Mouse (Mus musculus) urinary bladder, adult 2 months (tissue): Measurements from ENCODE around the gene Zfp526. TPM values are rescaled to one million over a fixed set of nuclear protein-coding genes. Genes with fewer than 3 reads are reported as not detected.
"Not testable (repeated sequence)": the region's sequence is repeated elsewhere in the genome, so short reads cannot be mapped to it uniquely, and the experiment has no call there.

Experiments used
- DNase-seq: peaks from one replicate; pipeline ENCODE4 v3.0.0; 2022; ENCODE audit warnings: low spot score
- polyA plus RNA-seq: library from polyadenylated mRNA; depleted of rRNA; stranded (reverse); fragments of >200 nt; gene quantifications from 2 replicates; pipeline ENCODE4 v1.2.3, GENCODE M21; 2012

Zfp526 gene
- polyA plus RNA-seq, 1 experiment, result 6.9 TPM

DNA sequence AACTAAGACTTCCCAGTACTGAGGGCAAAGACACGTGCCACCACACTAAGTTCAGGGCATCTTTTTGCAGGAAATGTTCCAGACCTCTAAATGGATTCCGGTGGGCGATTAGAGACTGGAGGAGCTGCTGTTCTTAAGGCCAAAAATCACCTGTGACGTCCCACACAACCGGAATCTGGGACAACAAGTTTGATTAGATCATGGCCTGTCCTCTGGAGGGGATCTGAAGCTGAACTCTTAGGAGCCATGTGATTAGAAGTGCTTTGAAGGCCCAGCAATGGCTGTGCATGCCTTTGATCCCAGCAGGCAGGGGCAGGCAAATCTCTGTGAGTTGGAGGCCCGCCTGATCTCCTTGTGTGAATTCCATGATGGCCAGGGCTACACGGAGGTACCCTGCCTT, 19.4 kb downstream of the Zfp526 start:
- DNase-seq, result no peak

DNA sequence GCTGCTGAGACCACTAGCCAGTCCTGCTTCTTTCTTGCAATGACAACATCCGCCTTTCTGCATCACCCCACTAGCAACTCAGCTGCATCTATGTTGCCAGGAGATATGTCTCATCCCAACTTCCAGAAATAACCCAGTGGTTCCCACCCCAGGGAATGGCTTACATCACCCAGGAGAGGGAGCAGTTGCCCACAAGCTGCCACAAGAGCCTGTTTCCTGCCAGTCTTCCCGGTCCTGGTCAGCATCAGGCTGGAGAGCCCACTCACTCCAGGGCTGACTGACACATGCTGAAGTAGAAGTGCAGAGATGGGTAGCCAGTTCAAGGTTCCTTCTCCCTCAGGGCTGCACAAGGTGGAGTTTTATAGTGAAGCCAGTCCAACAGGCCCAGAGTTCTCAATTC, 19.8 kb downstream of the Zfp526 start:
- DNase-seq, result no peak

DNA sequence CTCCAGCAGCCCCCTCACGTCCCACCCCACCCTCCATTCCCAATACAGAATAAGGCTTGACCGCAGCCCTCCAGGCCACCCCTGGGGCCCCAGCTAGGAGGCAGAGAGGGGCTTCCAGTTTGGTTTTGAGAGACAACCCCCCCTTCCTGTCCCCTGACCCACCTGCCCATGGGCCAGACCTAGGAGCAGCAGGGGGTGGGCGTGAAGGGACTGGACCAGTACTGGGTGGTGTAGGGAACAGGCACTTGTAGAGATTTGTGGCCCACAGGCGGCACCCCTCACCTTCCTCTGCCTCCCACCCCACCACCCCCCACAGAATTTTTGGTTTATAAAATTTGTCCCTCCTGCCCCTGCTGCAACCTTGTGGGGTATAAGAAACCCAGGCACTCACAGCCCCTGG, 22.1 kb downstream of the Zfp526 start:
- no peak for DNase-seq

DNA sequence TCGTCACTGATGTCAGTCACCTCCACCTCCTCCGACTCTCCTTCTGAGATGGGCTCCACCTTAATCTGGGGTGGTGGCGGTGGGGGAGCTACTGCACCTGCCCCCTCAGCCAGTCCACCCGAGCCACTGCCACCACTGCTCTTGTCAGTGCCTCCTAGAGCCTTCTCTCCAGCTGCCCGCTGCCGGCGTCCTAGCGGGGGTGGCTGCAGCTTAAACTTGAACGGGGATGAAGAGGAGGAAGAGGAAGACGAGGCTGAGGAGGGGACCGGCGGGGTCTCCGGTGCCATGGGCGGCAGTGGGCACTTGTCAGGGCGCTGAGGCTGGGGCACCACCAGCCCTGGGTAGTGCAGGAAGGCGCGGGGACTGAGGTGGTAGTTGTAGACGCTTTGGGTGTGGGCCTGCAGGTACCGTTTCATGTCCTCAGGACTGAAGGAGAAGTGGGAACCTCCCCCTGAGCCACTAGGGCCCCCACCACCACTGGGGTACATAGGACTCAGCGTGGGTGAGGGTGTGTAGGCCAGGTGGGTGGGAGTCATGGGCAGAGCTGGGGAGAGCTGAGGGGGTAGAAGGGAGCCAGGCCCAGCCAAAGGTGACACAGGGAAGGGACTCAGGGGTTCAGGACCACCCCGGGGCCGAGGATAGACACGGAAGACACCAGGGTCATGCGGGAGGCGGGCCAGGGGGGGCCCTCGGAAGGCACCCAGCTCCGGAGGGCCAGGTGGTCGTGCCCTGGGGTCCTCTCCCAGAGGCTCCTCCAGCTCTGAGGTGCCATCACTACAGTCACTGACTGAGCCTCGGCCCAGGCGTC, 23.5 kb downstream of the Zfp526 start:
- DNase-seq, result no peak

DNA sequence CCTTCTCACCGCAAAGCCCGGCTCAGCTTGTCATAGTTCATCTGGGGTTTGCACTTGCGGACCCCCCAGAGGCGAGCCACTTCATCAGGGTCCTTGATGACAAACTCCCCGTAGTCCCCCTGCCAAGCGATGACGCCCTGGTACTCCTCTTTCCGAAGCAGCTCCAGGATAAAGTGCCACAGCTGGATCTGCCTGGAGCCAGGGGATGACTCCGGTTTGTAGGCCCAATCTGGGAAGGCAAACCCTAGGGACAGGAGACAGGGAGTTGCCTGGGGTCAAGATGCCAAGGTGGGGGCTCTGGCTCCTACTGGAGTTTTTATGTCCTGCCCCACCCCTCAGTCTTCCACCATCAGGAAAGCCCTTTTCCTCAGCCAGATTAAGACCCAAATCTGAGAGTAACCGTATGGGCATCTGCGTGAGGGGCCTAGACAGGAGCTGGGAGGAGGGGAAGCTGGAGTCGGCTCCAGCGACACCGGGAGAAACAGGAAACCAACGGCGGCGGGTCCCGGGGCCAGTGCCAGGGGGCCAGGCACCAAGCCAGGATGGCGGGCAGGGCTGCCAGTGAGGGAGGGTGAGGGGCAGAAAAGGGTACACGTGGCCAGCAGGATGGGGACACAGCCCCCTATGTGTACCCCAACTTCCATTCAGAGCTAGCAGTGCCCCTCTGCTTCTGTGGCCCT, 25.0 kb downstream of the Zfp526 start:
- DNase-seq, result no peak

DNA sequence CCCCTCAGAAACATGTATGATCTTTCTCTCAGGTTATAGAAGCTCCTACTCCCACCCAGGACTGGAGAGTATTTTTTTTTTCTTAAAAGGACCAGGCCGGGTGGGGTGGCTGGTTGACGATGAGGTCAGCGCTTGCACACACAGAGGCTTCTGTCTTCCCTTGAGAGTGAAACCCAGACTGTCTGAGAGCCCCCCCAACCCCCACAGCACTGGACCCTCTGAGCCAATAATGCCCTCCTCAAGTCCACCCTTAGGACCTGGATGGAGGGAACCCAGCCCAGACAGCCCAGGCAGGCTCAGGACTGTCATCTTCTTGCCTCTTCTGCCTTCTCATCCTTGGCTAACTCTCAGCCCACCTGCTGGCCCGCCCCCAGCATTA, 25.5 kb downstream of the Zfp526 start:
- no peak for DNase-seq

DNA sequence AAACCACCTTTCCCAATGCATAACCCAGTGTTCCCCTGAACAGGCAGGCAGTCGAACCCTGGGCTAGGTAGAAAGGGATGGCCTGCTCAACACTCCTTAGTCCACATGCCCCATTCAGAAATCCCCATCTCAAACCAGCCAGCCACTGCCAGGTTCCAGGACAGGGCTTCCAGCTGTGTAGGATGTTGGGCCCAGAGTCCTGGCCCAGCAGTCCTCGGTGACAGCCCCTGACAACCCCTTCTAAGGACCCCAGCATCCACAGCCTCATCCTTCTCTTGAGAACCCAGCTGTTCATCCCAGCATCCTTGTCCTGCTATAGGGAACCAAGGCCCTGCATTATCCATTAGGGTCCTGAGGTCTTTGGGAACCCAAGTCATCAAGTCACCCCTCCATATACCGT, 26.3 kb downstream of the Zfp526 start:
- DNase-seq, result no peak

DNA sequence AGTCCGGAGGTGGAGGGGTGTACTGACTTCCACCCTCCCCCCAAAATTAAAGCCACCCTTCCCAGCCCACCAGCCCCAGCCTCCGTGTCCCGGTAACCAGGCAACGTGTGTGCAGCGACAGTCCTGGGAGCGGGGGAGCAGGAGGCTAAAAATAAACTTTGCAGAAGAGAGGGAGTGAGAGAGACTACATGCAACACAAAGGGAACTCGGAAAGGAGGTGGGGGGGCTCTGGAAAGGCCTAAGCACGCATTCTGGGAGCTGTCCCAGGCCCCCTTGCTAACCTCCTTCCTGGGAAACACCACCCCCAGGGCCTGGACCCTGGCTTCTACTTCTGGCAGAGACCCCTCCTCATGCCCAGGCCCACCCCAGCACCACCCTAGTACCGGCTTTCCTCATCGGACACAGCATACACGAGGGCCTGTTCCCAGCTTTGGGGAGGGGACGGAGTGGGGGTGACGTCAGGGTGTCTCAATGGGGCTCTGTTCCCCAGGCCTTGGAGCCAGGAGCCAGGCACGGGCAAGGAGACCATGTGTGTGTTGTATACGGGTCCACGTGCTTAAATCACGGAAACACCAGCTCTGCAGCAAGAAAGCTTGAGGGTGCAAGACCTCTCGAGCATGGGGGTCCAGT, 26.9 kb downstream of the Zfp526 start:
- DNase-seq, result peak; percentile 29

DNA sequence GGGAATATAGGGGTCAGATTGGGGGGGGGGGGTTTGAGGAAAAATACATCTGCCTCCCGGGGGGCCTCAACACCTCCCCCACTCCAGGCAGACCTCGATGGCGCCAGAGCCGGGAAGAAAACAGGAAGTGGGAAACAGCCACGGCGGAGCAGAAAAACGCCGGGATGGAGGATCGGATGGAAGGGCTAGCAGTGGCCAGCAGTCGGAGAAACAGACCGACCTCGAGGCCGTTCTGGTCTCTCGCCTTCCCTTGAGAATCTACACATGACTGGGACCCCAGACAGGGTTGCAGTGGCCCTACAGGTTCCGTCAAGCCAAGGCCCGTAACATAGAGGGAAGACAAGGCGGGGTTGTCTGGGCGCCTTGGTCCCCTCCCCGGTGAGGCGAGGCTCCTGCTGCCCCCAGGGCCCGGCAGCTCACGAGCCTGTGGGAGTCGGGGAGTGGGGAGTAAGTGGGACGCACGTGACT, 27.7 kb downstream of the Zfp526 start:
- DNase-seq, result no peak

DNA sequence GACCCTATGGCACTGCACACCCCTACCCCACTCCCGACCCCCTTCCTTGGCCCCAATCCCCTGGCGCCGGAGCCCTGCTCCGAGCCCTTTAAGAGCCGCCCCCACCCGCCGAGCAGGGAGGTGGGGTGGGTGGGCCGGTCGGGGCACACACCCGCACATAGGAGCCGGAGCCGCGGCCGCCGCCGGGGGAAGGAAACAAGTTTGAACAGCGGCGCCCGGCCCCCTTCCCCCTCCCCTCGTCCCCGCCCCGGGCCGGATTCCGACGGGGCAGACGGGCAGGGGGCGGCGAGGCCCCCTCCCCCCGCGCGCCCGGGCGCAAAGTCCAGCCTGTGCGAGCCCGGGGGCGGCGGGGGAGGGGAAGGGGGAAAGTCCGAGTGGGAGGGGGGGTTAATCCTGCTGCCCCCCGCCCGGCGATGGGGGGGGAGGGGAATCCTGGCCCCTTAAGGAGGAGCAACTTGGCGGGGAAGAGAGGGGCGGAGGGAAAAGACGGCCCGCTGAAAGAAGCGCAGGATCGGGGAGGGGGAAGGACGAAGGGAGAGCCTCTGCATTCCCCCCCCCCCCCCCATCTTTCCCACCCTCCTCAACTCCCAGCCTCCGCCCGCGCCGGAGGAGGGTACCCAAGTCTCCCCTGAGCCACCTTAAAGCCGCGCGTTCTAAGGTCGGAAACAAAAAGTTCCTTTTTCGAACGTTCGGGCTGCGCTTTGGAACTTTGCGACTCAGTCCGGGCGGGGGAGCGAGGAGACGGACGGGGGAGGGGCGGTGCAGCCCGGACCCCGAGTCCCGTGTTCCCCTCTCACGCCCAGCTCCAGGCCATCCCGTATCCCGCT, 28.3 kb downstream of the Zfp526 start:
- DNase-seq, result peak; percentile 70

DNA sequence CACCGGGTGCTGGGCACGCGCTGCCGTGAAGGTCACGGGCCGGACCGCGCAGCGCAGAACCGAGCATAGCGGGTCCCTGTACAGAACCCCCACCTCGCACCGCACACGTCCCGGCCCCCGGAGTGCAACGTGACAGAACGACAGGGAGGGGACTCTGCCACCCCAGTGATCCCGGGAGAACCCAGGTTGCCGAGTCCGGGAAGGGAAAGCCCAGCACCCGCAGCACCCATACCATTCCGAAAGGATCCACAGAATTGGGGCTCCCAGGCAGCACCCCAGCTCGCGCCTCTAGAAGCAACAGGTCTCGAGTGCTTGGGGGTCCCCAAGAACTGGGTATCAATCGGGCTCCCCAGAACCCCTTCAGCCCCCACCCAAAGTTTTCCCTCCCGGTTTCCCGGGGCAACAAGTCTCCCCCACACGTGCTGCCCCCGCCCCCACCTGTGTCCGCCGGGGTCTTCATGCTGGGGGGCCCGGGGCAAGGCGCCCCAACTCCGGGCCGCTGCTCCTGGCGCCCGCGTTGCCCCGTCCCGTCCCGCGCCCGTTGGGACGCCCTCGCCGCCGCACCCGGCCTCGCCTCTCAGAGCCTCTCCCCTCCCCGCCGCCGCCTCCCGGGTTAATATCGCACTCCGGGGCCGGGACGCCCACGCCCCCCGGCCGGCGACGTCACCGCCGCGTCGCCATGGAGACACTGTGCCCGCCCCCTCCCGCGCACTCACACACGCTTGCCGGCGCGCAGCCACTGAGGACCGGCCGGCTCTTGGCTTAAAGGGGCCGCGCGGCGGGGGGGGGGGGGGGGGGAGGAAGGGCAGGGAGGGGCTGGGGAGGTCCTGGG, 29.1 kb downstream of the Zfp526 start, which contains the start of gene Erf:
TSS of gene Erf (minus strand) at position 621 of the 832 bp plus-strand sequence.
- peak; percentile 99 for DNase-seq

DNA sequence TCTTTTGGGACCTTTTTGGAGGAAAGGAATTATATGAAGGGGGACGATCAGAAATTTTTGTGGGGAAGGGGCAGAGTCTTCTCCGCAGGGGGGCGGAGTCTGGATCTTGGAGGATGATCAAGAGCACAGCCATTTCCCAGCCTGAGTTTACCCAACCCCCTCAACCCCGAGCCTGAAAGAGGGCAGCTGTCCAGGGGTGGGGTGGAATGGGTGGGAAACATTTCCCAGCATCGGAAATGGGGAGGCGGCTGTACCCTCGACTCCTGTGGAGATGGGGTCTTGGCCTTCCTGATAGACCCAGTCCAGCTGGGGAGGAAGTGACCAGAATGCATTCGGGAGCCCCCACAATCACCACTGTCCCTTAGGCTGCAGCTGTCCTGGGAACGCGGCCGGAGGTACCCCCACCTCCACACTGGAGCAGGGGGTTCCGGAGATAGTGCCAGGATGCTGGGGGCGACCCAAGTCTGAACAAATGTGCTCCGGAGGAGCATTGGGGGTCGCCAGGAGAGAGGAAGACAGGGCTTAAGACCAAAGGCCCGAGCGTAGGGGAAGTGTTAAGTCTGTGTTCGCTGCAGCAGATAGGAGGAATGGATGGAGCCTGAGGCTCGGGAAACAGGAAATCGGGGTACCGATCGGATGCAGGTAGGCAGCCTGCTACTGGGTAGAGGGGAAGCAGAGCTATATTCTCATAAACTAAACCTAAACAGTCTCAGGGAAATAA, 30.0 kb downstream of the Zfp526 start:
- no peak for DNase-seq

DNA sequence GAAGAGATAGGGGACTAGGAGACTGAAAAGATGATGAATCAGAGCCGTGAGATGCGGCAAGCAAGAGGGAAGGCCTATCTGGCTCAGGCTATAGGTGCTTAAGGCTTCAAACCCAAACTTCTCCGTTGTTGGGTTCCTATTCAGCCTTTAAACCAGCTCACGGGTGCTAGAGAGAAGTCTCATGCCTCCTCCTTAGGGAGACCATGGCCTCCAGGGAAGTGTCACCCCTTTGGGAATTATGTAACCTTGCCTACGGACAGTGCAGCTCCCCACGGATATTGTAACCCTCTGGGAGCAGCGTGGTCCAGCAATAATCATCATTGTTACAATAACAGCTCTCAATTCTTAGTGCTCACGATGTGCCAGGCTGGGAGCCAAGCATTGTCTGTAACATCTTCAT, 30.6 kb downstream of the Zfp526 start:
- DNase-seq, result no peak

DNA sequence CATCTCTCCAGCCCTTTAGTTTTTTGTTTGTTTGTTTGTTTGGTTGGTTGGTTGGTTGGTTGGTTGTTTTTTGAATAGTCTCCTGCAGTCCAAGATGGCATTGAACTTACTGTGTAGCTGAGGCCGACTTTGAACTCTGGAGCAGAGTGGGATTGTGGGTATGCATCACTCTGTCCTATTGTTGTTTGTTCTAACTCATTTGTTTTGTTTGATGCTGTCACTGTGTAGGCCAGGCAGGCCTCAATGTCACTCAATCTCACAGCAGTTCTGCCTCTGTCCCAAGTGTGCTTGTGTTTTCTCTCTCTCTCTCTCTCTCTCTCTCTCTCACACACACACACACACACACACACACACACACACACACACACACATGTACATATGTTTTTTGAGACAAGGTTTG, 40.7 kb downstream of the Zfp526 start:
- no peak for DNase-seq

DNA sequence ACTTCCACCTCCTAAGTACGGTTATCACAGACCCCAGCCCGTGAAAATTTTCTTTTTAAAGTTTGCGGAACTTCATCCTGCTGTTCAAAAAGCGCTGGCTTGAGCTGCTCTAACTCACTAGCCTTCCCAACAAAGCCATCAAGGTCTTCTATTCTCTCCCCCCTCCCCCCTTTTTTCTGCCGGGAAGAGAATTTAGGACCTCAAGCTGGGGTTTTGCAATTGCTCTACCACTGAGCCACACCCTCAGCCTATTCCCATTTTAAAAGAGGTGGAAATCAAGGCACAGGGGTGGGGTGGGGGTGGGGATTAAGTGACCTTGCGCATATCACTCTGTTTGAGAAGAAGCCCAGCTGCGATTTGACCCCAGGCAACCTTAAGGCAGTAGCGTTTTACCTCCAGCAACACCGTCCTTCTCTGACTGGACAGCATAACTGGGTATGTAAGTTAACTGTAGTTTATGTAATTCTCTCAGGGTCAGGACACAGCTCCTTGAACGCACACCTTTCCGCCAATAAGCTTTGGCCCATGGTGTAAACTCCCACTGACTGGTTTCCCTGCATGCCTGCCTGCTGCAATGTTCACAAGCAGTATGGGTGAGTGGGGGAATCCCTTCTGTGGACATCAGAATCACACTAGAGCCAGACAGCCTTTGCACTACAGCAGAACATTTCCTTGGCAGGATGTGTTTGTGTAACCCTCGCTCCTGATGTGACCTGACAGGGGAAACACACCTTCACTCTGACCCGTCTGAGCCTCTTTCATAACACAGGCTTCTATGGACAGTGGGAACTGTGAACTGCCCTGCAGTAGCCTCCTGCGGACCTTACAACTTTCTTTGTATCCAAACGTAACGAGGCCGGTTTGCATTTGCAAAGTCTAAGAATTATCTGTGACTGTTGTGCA, 43.0 kb downstream of the Zfp526 start:
- DNase-seq, result no peak

DNA sequence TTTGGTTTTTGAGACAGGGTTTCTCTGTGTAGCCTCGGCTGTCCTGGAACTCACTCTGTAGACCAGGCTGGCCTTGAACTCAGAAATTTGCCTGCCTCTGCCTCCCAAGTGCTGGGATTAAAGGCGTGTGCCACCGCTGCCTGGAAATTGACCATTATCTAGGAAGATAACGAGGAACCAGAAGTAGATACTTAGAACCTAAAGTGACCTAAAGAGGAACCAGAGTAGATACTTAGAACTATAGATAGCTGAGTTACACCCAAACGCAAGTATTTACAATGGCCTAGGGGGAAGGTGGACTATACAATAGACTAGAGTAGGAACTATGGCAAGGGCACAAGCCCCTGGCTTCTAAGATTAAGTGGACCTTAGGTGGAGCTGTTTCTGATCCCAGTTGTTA, 44.5 kb downstream of the Zfp526 start:
- DNase-seq, result not testable (repeated sequence)

DNA sequence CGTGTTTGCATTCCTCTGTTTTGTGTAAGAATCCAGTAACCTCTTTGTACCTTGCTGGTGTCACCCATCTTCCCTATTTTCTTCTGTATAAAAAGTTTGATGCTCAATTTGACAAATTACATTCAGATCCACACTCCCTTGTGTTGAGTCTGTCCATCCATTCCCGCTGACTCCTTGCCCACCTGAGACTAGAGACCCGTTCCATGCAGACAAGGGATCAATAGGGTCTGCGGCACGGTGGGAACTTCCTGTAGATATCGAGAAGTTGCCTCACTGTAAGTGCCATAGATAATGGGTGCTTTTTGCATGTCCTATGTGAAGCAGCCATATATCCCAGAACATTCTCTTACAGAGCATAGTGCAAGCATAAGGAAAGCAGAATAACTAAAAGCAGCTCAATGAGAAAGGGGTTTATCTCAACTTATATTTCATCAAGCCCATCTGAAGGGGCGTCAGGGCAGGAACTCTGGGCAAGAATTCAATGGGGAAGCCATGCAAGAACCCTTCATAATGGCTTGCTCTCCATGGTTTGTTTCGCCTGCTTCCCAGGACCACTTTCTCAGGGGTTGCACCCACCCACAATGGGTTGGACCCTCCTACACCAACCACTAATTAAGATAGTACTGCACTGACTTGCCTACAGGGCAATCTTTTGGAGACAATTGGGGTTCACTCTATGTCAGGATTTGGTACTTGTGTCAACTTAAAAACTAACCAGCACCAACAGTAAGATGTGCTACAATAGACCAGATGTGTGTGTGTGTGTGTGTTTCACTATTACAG, 45.1 kb downstream of the Zfp526 start:
- DNase-seq, result peak; percentile 12

DNA sequence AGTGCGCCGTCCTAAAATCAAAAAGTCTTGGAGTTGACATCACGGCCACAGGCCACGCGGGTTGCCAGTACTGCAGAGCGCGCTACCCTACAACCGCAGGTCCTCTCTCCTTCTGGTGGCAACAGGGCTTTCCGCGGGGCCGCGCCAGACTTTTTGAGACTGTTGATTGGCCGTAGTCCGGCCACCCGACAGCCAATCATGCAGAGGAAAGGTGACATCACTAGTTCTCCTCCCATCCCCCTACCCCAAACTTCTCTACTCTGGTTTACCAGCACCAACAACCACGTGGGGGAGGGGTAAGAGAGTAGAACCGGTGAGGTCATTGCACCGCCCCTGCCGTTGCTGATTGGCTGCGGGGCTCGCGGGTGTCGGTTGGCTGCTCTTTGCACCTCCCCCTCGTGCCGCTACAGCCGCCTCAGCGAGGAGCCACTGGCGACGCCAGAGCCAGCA, 46.1 kb downstream of the Zfp526 start, which contains the start of gene Cic:
TSS of gene Cic (plus strand) at position 404 of the 450 bp plus-strand sequence.
- DNase-seq, result no peak
